Mouse (Mus musculus): Measurements from ENCODE around the gene Coro2a.

DNA sequence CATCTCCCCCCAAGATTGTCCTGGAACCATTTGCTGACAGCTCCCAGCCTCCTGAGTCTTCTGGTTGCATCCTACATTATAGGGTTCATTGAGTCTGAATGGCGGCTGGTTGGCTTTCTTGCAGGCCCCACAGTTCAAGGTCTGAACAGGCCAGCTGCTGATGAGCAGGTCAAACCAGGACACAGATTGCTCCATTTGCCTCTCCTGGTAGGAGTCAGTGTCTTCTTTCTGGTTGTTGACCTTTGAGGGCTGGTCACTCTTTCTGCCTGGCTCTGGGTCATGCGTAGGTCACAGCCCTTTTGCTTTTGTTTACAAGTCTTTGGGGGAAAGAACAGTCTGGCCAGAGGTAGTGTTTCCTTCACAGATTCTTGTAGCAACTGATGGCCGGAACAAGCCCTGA lies 103.5 kb downstream of the Coro2a start:
- TF ChIP-seq CTCF (IDR thresholded peaks at IDR 0.05; ENCODE audit: insufficient read depth, low read length) (no peak), POLR2A (IDR thresholded peaks at IDR 0.05; ENCODE audit: borderline replicate concordance, extremely low read depth, low read depth, low read length) (no peak)

Data from lung, adult 2 months (tissue).